Mouse (Mus musculus) erythroid progenitor cell, adult 5-6 weeks (primary cell): ENCODE data around the gene Vps52. TPM values are rescaled to one million over a fixed set of nuclear protein-coding genes. Genes with fewer than 3 reads are reported as not detected.
"Not testable (repeated sequence)": the region's sequence is repeated elsewhere in the genome, so short reads cannot be mapped to it uniquely, and the experiment has no call there.

Experiments used
- ATAC-seq: replicated peaks from 2 replicates; pipeline ENCODE4 v1.8.0; 2016; ENCODE audit warnings: moderate number of reproducible peaks, mild to moderate bottlenecking, moderate TSS enrichment, inconsistent platforms; ENCODE audit not compliant: poor library complexity, low FRiP score, severe bottlenecking
- total RNA-seq, 2 experiments: library from RNA; stranded (forward) in 1 of 2; stranded (reverse) in 1 of 2; fragments of 150-400 nt in 1 of 2; fragments of 186-747, 209-891 nt in 1 of 2; gene quantifications; 2 replicates each; pipeline versions ENCODE4 v1.2.3 to v1.2.4; 2015 to 2017; ENCODE audit warnings: low replicate concordance in 2 of 2

Gene Vps52
- total RNA-seq, 2 experiments from 2014 or later: 8.0 to 11.5 TPM

GRCm38 (mm10) chr17:33938783-33939182 is 16.8 kb upstream of the Vps52 start:
- no peak for ATAC-seq

GRCm38 (mm10) chr17:33940206-33940805 is 15.3 kb upstream of the Vps52 start, which contains the start of the genes Pfdn6 and Wdr46:
TSS of gene Pfdn6 (minus strand) at chr17:33940343.
TSS of gene Wdr46 (plus strand) at chr17:33940660.
- peak; percentile 93 for ATAC-seq

- ATAC-seq: no peak
Observed at GRCm38 (mm10) chr17:33940981-33941380, 14.6 kb upstream of the Vps52 start.

GRCm38 (mm10) chr17:33941381-33941780 is 14.2 kb upstream of the Vps52 start:
- no peak for ATAC-seq

GRCm38 (mm10) chr17:33943454-33943853 is 12.2 kb upstream of the Vps52 start:
- no peak for ATAC-seq

- ATAC-seq: no peak
Observed at GRCm38 (mm10) chr17:33947430-33948089, 8.1 kb upstream of the Vps52 start.

- no peak for ATAC-seq
Observed at GRCm38 (mm10) chr17:33948090-33948904, 7.3 kb upstream of the Vps52 start.

- no peak for ATAC-seq
Observed at GRCm38 (mm10) chr17:33948905-33949537, 6.6 kb upstream of the Vps52 start.

GRCm38 (mm10) chr17:33950131-33950625 is 5.4 kb upstream of the Vps52 start:
- ATAC-seq: no peak

GRCm38 (mm10) chr17:33951021-33951946 is 4.3 kb upstream of the Vps52 start, which contains the start of gene B3galt4:
TSS of gene B3galt4 (minus strand) at chr17:33951488.
- peak; percentile 53 for ATAC-seq

GRCm38 (mm10) chr17:33952015-33952414 is 3.6 kb upstream of the Vps52 start:
- ATAC-seq: not testable (repeated sequence)

- no peak for ATAC-seq
Observed at GRCm38 (mm10) chr17:33952879-33953278, 2.7 kb upstream of the Vps52 start.

- no peak for ATAC-seq
Observed at GRCm38 (mm10) chr17:33953310-33953709, 2.3 kb upstream of the Vps52 start.

GRCm38 (mm10) chr17:33953961-33954565 is 1.5 kb upstream of the Vps52 start:
- no peak for ATAC-seq

GRCm38 (mm10) chr17:33954646-33955554 is 712 bp upstream of the Vps52 start:
- ATAC-seq: peak; percentile 4

GRCm38 (mm10) chr17:33956336-33956735 is 724 bp downstream of the Vps52 start:
- no peak for ATAC-seq

GRCm38 (mm10) chr17:33957493-33957892 is 1.9 kb downstream of the Vps52 start:
- ATAC-seq: no peak
